Mouse (Mus musculus): Measurements from ENCODE around the gene Il23r. TPM values are rescaled to one million over a fixed set of nuclear protein-coding genes. Genes with fewer than 3 reads are reported as not detected.
"Not testable (repeated sequence)": the region's sequence is repeated elsewhere in the genome, so short reads cannot be mapped to it uniquely, and the experiment has no call there.

Il23r gene
- polyA plus RNA-seq, 1 experiment from 2014 or later, result 0.37 TPM

GRCm38 (mm10) chr6:67510752-67511151 lies 19.1 kb upstream of the Il23r start:
- H3K9me3 ChIP-seq (ENCODE audit: control insufficient read depth, low read length), result no peaks in the 10 kb centered on the region
- no peak overlapping the region for H3K4me2 ChIP-seq (ENCODE audit: low read depth, low read length)
- no peak overlapping the region for H3K4me3 ChIP-seq (ENCODE audit: low read length)
- H3K27ac ChIP-seq (ENCODE audit: low read length), result no peak overlapping the region
- no peaks in the 10 kb centered on the region for H3K4me1 ChIP-seq (ENCODE audit: control insufficient read depth, insufficient read depth, low read length)
- ATAC-seq, result no peak
- no peaks in the 10 kb centered on the region for H3K36me3 ChIP-seq (ENCODE audit: control insufficient read depth, insufficient read depth, low read length)
- H3K27me3 ChIP-seq (replicated peaks; ENCODE audit: control insufficient read depth, insufficient read depth, low read length), result no peaks in the 10 kb centered on the region
- no peak overlapping the region for H3K9ac ChIP-seq (ENCODE audit: low read depth, low read length)

GRCm38 (mm10) chr6:67501938-67502337 lies 10.3 kb upstream of the Il23r start:
- H3K9me3 ChIP-seq (ENCODE audit: control insufficient read depth, low read length); H3K4me1 ChIP-seq (ENCODE audit: control insufficient read depth, insufficient read depth, low read length); H3K4me2 ChIP-seq (ENCODE audit: low read depth, low read length); H3K27ac ChIP-seq (ENCODE audit: low read length); ATAC-seq; H3K9ac ChIP-seq (ENCODE audit: low read depth, low read length); H3K36me3 ChIP-seq (ENCODE audit: control insufficient read depth, insufficient read depth, low read length); H3K27me3 ChIP-seq (replicated peaks; ENCODE audit: control insufficient read depth, insufficient read depth, low read length); H3K4me3 ChIP-seq (ENCODE audit: low read length): not testable (repeated sequence)
- 94% methylated on average over 2 of the region's 6 CpGs for WGBS

DNA sequence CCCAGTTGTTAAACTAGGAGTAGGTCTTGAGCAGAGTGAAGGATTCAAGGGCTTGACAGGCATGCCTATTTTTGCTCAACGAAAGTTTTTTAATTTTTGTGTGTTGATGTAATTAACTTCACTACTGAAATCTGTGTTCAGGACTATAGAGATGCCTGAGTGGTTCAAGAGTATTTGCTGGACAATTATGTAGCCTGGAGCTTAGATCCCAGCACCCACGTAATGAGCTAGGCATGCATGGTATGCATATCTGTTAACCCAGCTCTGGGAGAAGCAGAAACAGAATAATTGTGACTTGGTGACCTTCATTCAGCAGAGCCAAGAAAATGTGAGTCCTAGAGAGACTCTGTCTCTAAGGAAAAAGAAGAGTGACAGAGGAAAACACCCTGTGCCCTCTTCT lies 10.6 kb downstream of the Il23r start:
- no peak overlapping the region for H3K4me3 ChIP-seq (ENCODE audit: low read length)
- H3K27ac ChIP-seq (ENCODE audit: low read length), result no peak overlapping the region
- no peak overlapping the region for H3K4me2 ChIP-seq (ENCODE audit: low read depth, low read length)
- 56% methylated on average over 2 of the region's 2 CpGs for WGBS
- no peak for ATAC-seq
- H3K36me3 ChIP-seq (ENCODE audit: control insufficient read depth, insufficient read depth, low read length), result no peaks in the 10 kb centered on the region
- H3K9me3 ChIP-seq (ENCODE audit: control insufficient read depth, low read length), result no peaks in the 10 kb centered on the region
- no peaks in the 10 kb centered on the region for H3K27me3 ChIP-seq (replicated peaks; ENCODE audit: control insufficient read depth, insufficient read depth, low read length)
- H3K4me1 ChIP-seq (ENCODE audit: control insufficient read depth, insufficient read depth, low read length), result no peaks in the 10 kb centered on the region
- H3K9ac ChIP-seq (ENCODE audit: low read depth, low read length), result no peak overlapping the region

DNA sequence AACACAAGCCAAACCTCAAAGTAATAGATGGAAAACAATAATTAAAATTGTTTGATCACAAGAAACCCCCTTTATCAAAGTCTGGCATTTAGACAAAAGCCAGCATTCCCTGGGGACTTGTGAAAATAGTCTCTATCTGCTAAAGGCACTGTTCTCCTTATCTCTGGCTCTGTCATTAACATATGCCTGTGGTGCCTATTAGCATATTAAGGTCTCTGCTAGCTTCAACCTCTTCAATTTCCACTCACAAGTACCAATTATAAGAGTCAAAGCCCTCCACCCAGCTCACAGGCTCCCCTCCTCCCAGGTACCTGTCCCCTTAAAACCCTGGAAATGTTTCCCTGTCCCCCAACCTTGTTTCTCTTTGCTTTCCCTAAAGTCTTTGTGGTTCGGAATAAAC lies 20.4 kb downstream of the Il23r start:
- ATAC-seq, result no peak
- H3K4me2 ChIP-seq (ENCODE audit: low read depth, low read length), result no peak overlapping the region
- no peak overlapping the region for H3K27ac ChIP-seq (ENCODE audit: low read length)
- H3K27me3 ChIP-seq (replicated peaks; ENCODE audit: control insufficient read depth, insufficient read depth, low read length), result no peaks in the 10 kb centered on the region
- H3K36me3 ChIP-seq (ENCODE audit: control insufficient read depth, insufficient read depth, low read length), result no peaks in the 10 kb centered on the region
- no peaks in the 10 kb centered on the region for H3K4me1 ChIP-seq (ENCODE audit: control insufficient read depth, insufficient read depth, low read length)
- 13% methylated on average over 1 of the region's 1 CpGs for WGBS
- no peak overlapping the region for H3K9ac ChIP-seq (ENCODE audit: low read depth, low read length)
- H3K4me3 ChIP-seq (ENCODE audit: low read length), result no peak overlapping the region
- no peaks in the 10 kb centered on the region for H3K9me3 ChIP-seq (ENCODE audit: control insufficient read depth, low read length)

GRCm38 (mm10) chr6:67459424-67459823 lies 32.2 kb downstream of the Il23r start:
- H3K9me3 ChIP-seq (ENCODE audit: control insufficient read depth, low read length), result no peaks in the 10 kb centered on the region
- H3K4me2 ChIP-seq (ENCODE audit: low read depth, low read length), result no peak overlapping the region
- no peak overlapping the region for H3K9ac ChIP-seq (ENCODE audit: low read depth, low read length)
- WGBS, result 97% methylated on average over 1 of the region's 1 CpGs
- H3K4me3 ChIP-seq (ENCODE audit: low read length), result no peak overlapping the region
- no peaks in the 10 kb centered on the region for H3K36me3 ChIP-seq (ENCODE audit: control insufficient read depth, insufficient read depth, low read length)
- H3K4me1 ChIP-seq (ENCODE audit: control insufficient read depth, insufficient read depth, low read length), result no peaks in the 10 kb centered on the region
- ATAC-seq, result no peak
- no peak overlapping the region for H3K27ac ChIP-seq (ENCODE audit: low read length)
- H3K27me3 ChIP-seq (replicated peaks; ENCODE audit: control insufficient read depth, insufficient read depth, low read length), result no peaks in the 10 kb centered on the region

DNA sequence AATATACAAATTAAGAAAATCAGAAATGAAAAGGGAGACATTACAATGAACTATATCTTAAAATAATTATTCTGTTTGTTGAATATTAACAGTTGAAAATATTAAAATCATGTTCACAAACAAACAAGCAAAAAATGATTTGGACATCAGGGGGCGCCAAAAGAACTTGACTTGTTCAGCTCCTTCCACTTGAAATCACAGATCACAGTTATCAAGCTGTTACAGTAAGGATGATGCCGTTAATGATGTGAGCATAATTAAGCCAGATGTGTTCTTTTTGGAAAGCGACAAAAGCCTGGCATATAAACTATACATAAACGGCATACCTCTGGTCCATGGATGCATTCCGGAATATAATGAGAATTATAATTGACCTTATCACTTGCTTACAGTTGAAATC lies 40.3 kb downstream of the Il23r start:
- Histone ChIP-seq H3K4me3 (ENCODE audit: low read length) (no peak overlapping the region), H3K27me3 (replicated peaks; ENCODE audit: control insufficient read depth, insufficient read depth, low read length) (no peaks in the 10 kb centered on the region), H3K27ac (ENCODE audit: low read length) (no peak overlapping the region), H3K9me3 (ENCODE audit: control insufficient read depth, low read length) (no peaks in the 10 kb centered on the region), H3K36me3 (ENCODE audit: control insufficient read depth, insufficient read depth, low read length) (no peaks in the 10 kb centered on the region), H3K4me1 (ENCODE audit: control insufficient read depth, insufficient read depth, low read length) (no peaks in the 10 kb centered on the region), H3K9ac (ENCODE audit: low read depth, low read length) (no peak overlapping the region), H3K4me2 (ENCODE audit: low read depth, low read length) (no peak overlapping the region)
- 54% methylated on average over 5 of the region's 5 CpGs for WGBS
- no peak for ATAC-seq

GRCm38 (mm10) chr6:67445866-67446265 lies 45.8 kb downstream of the Il23r start:
- ATAC-seq, result no peak

GRCm38 (mm10) chr6:67443124-67443523 lies 48.5 kb downstream of the Il23r start:
- Histone ChIP-seq H3K4me3 (ENCODE audit: low read length) (no peak overlapping the region), H3K27ac (ENCODE audit: low read length) (no peak overlapping the region), H3K4me2 (ENCODE audit: low read depth, low read length) (no peak overlapping the region), H3K36me3 (ENCODE audit: control insufficient read depth, insufficient read depth, low read length) (no peaks in the 10 kb centered on the region), H3K9me3 (ENCODE audit: control insufficient read depth, low read length) (no peaks in the 10 kb centered on the region), H3K9ac (ENCODE audit: low read depth, low read length) (no peak overlapping the region), H3K4me1 (ENCODE audit: control insufficient read depth, insufficient read depth, low read length) (no peaks in the 10 kb centered on the region), H3K27me3 (replicated peaks; ENCODE audit: control insufficient read depth, insufficient read depth, low read length) (no peaks in the 10 kb centered on the region)
- ATAC-seq, result no peak
- WGBS, result 87% methylated on average over 6 of the region's 6 CpGs

More at GRCm38 (mm10) chr6:67445866-67446265, 45.8 kb downstream of the Il23r start:
- no peaks in the 10 kb centered on the region for H3K36me3 ChIP-seq (ENCODE audit: control insufficient read depth, insufficient read depth, low read length)
- no peaks in the 10 kb centered on the region for H3K27me3 ChIP-seq (replicated peaks; ENCODE audit: control insufficient read depth, insufficient read depth, low read length)
- H3K9ac ChIP-seq (ENCODE audit: low read depth, low read length), result no peak overlapping the region
- H3K9me3 ChIP-seq (ENCODE audit: control insufficient read depth, low read length), result no peaks in the 10 kb centered on the region
- no peaks in the 10 kb centered on the region for H3K4me1 ChIP-seq (ENCODE audit: control insufficient read depth, insufficient read depth, low read length)
- 72% methylated on average over 1 of the region's 1 CpGs for WGBS
- H3K4me3 ChIP-seq (ENCODE audit: low read length), result no peak overlapping the region
- H3K4me2 ChIP-seq (ENCODE audit: low read depth, low read length), result no peak overlapping the region
- H3K27ac ChIP-seq (ENCODE audit: low read length), result no peak overlapping the region

- ATAC-seq, result peak; percentile 99
- H3K9ac ChIP-seq (ENCODE audit: low read depth, low read length), result no peak overlapping the region
- no peak overlapping the region for H3K4me2 ChIP-seq (ENCODE audit: low read depth, low read length)
- H3K27ac ChIP-seq (ENCODE audit: low read length), result no peak overlapping the region
- WGBS, result 22% methylated on average over 3 of the region's 3 CpGs
- no peak overlapping the region for H3K4me3 ChIP-seq (ENCODE audit: low read length)
- no peaks in the 10 kb centered on the region for H3K27me3 ChIP-seq (replicated peaks; ENCODE audit: control insufficient read depth, insufficient read depth, low read length)
- no peaks in the 10 kb centered on the region for H3K36me3 ChIP-seq (ENCODE audit: control insufficient read depth, insufficient read depth, low read length)
- no peaks in the 10 kb centered on the region for H3K9me3 ChIP-seq (ENCODE audit: control insufficient read depth, low read length)
- H3K4me1 ChIP-seq (ENCODE audit: control insufficient read depth, insufficient read depth, low read length), result no peaks in the 10 kb centered on the region
These were observed 53.8 kb downstream of the Il23r start for GRCm38 (mm10) chr6:67437814-67438385.

- no peak overlapping the region for H3K4me2 ChIP-seq (ENCODE audit: low read depth, low read length)
- no peak overlapping the region for H3K4me3 ChIP-seq (ENCODE audit: low read length)
- H3K27me3 ChIP-seq (replicated peaks; ENCODE audit: control insufficient read depth, insufficient read depth, low read length), result no peaks in the 10 kb centered on the region
- no peak for ATAC-seq
- H3K9ac ChIP-seq (ENCODE audit: low read depth, low read length), result no peak overlapping the region
- no peaks in the 10 kb centered on the region for H3K4me1 ChIP-seq (ENCODE audit: control insufficient read depth, insufficient read depth, low read length)
- H3K9me3 ChIP-seq (ENCODE audit: control insufficient read depth, low read length), result no peaks in the 10 kb centered on the region
- no peak overlapping the region for H3K27ac ChIP-seq (ENCODE audit: low read length)
- H3K36me3 ChIP-seq (ENCODE audit: control insufficient read depth, insufficient read depth, low read length), result no peaks in the 10 kb centered on the region
These were observed 54.6 kb downstream of the Il23r start for GRCm38 (mm10) chr6:67437028-67437427.
